Mouse (Mus musculus) ZHBTc4 (cell line): ENCODE measurements around the gene Prkar2b.

Source experiments
- DNase-seq: peaks from one replicate; pipeline ENCODE4 v3.0.0-alpha.2; 2011; ENCODE audit warnings: low read depth, low spot score

Gene Prkar2b

GRCm38 (mm10) chr12:31925343-31925742 lies 135.8 kb downstream of the Prkar2b start:
- DNase-seq, result no peak

DNA sequence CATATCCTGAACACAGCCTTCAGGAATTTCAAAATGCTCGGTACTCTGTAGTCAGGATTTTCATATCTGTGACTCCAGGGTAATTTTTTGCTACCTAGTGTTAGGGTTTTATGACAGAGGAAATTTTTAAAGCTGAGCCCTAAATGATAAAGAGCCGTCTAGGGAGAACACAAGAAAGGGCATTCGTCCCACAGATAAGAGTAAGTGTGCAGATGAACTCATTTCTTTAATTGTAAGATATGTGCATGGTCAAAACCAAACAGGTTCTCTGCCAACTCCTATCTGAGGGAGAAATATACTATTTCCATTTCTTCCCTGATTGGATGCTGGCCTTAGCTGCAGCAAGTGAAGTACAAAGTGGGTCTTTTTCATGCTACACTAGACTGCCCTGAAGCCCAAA lies 137.0 kb downstream of the Prkar2b start:
- no peak for DNase-seq

- no peak for DNase-seq
These were observed 140.4 kb downstream of the Prkar2b start for GRCm38 (mm10) chr12:31920464-31921405.

DNA sequence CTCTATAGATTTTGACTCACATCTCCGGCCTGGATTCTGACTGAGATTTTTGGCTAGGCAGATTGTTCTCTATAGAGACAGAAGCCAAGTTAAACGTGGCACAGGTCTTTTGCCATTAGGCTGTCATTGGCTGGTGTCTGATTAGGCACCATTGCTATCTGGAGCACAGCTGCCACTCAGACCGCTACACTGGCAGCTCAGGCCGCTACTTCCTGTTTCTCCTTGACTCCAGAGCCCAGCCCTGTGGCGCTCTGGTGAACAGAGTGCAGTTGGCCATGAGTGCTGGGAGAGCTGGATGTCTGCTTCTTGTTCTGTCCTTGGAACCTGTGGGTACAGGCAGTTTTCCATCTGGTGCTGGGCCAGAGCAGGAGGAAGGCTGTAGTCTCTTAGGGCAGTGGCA lies 143.9 kb downstream of the Prkar2b start:
- peak; percentile 24 for DNase-seq

- DNase-seq, result peak; percentile 23
These were observed 144.4 kb downstream of the Prkar2b start for GRCm38 (mm10) chr12:31916691-31917090.

GRCm38 (mm10) chr12:31913614-31914013 lies 147.5 kb downstream of the Prkar2b start:
- no peak for DNase-seq

DNA sequence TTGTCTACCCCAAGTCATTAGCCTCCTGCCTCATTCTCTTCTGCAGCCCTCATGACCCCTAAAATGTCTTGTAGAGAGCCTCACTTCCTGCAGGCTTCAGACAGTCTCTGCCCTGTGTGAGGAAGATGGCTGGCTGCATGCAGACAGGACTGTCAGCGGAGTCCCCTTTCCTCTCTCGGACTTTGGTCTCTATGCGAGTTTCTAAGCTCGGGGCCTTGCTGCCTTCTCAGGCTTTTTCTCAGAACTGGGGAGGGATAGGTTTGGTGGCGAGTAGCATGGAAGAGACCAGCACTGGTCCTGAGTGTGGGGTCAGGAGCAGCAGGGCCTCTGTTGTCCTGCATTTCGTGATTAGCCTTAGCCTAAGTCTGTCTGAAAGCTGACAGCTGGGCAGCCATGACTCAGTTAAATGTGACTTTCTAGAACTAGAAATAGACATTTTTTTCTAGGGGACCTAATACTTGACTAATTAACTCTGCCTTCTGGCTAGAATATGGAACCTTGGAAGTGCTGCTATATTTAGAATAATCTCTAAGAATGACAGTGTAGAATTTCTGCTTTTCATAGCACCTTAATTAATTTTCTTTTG lies 148.0 kb downstream of the Prkar2b start:
- no peak for DNase-seq
